Mouse (Mus musculus): ENCODE measurements around the gene Atcay.

GRCm38 (mm10) chr10:81268056-81268455 lies 37.4 kb upstream of the Atcay start:
- TF ChIP-seq CTCF (IDR thresholded peaks at IDR 0.05; ENCODE audit: extremely low read depth, insufficient read length, insufficient replicate concordance, low read depth, low read length) (no peak), POLR2A (IDR thresholded peaks at IDR 0.05; ENCODE audit: low read depth, low read length) (peak; percentile 95)

Data from small intestine, adult 2 months (tissue).